Mouse (Mus musculus) skeletal muscle tissue, adult 2 months (tissue): ENCODE measurements around the gene Cfap74.

ENCODE experiments used
- DNase-seq: peaks from one replicate; pipeline ENCODE4 v3.0.0-alpha.2; 2012; ENCODE audit warnings: low read depth, low spot score

Gene Cfap74

GRCm38 (mm10) chr4:155497963-155498362 is 89.0 kb downstream of the Cfap74 start:
- no peak for DNase-seq

DNA sequence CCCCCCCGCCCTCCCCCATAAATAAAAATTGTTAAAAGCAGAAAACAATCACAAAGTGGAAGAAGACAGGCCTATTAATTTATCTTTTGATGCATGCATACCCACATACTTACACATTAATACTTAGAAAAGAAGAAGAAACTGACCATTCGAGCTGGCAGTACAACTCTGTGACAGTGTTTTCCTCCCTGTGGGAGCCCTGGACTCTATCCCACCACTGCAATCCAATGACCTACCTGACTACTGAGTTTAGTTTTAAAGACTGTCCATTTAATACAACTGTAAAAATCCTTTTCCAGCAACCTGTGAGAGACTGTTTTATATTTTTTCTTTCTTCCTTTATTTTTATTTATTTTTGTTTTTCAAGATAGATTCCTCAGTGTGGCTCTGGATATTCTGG is 92.1 kb downstream of the Cfap74 start:
- DNase-seq = no peak

DNA sequence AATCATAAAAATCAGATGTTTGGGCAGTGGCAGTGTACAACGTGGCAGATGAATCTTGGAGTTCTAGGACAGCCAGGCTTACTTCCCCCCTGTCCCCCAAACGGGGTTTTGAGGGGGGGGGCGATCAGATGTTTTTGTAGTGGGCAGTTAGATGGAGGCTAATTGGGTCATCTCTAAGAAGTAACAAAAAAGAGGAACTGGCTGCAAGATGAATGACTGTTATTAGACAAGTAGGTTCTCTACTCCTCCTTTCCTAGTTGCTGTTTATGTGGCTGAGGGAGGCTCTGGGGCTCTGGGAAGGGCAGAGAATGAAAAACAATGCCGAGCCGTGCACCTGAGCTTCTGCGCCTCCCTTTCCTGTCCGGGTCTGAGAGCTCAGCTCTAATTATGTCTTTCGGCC is 96.1 kb downstream of the Cfap74 start:
- DNase-seq = no peak

DNA sequence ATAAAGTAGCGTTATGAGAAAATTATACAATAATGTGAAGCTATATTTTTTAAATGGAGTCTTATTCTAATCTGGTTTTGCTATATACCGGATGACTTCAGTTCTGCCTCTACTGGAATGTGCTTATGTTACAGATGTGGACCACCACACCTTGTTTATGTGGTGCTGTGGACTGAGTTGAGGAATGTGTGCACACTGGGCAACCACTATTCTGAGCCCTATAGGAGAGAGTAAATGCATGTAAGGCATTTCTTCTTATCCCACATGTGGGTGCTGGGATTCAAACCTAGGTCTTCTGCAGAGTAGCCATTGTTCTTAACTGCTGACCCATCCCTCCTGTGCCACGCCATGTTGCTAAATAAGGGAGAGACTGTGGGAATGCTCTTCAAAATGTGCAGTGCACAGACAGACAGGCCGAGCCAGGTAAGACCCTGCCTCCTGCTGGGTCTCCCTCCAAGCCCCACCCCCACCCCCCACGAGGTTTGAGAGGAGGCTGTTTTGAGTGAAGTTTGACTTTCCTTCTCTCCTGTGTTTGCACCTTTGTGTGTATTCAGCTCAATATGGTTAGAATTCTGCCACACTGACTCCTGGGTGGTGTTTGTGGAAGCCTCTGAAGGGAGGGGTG is 96.8 kb downstream of the Cfap74 start:
- no peak for DNase-seq

- DNase-seq = no peak
These were observed 99.6 kb downstream of the Cfap74 start for GRCm38 (mm10) chr4:155508614-155509013.

DNA sequence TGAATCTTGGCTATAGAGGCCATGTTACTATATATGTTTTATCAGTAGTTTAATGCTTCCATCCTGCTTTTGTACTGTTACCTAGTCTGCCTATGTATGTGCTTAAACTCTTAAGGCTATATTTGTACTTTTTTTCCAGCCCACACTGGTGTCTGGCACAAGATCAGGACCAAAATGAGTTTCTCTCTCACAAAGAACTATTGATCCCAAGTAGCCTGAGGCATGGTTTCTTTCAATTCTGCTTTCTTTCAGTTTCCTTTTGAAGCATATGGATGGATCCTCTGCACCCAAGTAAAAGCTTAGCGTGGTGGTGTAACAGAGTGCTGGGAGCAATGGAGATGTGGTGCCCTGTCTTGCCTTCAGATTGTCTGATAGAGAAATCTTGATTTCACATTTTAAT is 102.0 kb downstream of the Cfap74 start:
- no peak for DNase-seq

DNA sequence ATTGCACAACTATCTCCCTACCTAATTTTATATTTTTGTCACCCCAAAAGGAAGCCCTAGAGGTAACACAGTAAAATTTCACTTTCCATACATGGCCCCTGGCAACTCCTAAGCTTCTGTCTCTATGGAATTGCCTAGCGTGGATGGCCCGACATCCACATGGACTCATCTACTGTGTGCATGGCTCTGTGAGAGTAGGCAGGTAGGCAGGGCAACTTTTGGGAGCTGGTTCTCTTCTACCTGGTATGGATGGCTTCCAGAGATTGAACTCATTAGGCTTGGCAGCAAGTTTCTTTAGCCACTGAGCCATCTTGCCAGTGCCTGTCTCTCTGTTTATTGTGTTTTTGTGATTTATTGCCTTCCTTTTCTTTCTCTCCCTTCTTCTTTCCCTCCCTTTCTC is 105.8 kb downstream of the Cfap74 start:
- DNase-seq = no peak
